Mouse (Mus musculus): ENCODE measurements around the gene Serf2. TPM values are rescaled to one million over a fixed set of nuclear protein-coding genes. Genes with fewer than 3 reads are reported as not detected.
A peak's percentile ranks its signal among the peaks of the same experiment; 100 is the strongest.

Gene Serf2
- 430 and 452 TPM in 2 replicates for polyA plus RNA-seq (2015; fragmentation: Nextera tagmentation; extraction: Ambion mirVana)

GRCm38 (mm10) chr2:121448739-121449535 lies at the start of gene Serf2:
Gene Serf2, plus strand, starts transcription at chr2:121449195.
- Histone ChIP-seq H3K9ac (peak within 1 kb of the TSS; percentile 96), H3K4me2 (peak within 1 kb of the TSS; percentile 84), H3K4me3 (peak within 1 kb of the TSS; percentile 96), H3K27me3 (no peaks in the 10 kb centered on the region), H3K9me3 (no peaks in the 10 kb centered on the region), H3K4me1 (peaks cover 24% of the 10 kb centered on the region), H3K36me3 (peaks cover 19% of the 10 kb centered on the region), H3K27ac (peak within 1 kb of the TSS; percentile 96)
- ATAC-seq (ENCODE audit: borderline replicate concordance, extremely low read depth, low FRiP score, low TSS enrichment): peak; percentile 98
- under 1% methylated on average over 55 of the region's 74 CpGs for WGBS

DNA sequence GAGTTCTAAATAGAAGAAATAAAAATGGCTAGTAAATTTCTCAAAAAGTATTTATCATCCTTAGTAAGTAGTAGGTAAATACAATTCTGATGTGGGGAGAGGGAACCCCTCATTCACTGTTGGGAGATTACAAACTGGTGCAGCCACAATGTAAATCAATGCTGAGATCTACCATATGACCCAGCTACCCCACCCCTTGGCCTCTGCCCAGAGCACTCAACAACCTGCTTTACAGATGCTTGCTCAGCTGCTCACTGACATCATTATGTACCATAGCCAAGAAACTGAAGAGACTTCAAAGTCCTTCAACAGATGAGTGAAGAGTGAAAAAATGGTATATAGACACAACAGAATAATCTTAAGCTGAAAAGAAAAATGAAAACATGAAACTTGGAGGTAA lies 45.7 kb upstream of the Serf2 start:
- Histone ChIP-seq H3K4me3 (no peak overlapping the region), H3K9ac (no peak overlapping the region), H3K27me3 (no peaks in the 10 kb centered on the region), H3K27ac (no peak overlapping the region), H3K4me2 (no peak overlapping the region), H3K9me3 (no peaks in the 10 kb centered on the region), H3K36me3 (no peaks in the 10 kb centered on the region), H3K4me1 (no peaks in the 10 kb centered on the region)
- ATAC-seq (ENCODE audit: borderline replicate concordance, extremely low read depth, low FRiP score, low TSS enrichment): no peak

DNA sequence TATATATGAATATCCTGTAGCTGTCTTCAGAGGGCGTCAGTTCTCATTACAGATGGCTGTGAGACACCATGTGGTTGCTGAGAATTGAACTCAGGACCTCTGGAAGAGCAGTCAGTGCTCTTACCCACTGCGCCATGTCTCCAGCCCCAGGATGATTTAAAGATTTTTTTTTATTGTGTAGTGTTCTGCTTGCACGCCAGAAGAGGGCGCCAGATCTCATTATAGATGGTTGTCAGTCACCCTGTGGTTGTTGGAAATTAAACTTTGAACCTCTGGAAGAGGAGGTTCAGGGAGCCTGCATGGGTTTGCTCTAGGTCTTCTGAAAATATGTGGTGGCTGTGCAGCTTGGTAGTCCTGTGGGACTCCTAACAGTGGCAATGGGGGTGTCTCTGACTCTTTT lies 40.8 kb upstream of the Serf2 start:
- H3K4me1 ChIP-seq: peaks cover 3% of the 10 kb centered on the region
- H3K4me2 ChIP-seq: no peak overlapping the region
- H3K36me3 ChIP-seq: no peaks in the 10 kb centered on the region
- WGBS: 31% methylated on average over 4 of the region's 4 CpGs
- no peak overlapping the region for H3K9ac ChIP-seq
- no peak overlapping the region for H3K4me3 ChIP-seq
- H3K9me3 ChIP-seq: no peaks in the 10 kb centered on the region
- no peak for ATAC-seq (ENCODE audit: borderline replicate concordance, extremely low read depth, low FRiP score, low TSS enrichment)
- H3K27me3 ChIP-seq: no peaks in the 10 kb centered on the region
- no peak overlapping the region for H3K27ac ChIP-seq

- H3K27me3 ChIP-seq: no peaks in the 10 kb centered on the region
- peak overlapping the region; percentile 98 for H3K27ac ChIP-seq
- no peaks in the 10 kb centered on the region for H3K9me3 ChIP-seq
- WGBS: 7% methylated on average over 4 of the region's 4 CpGs
- H3K9ac ChIP-seq: peak overlapping the region; percentile 69
- peaks cover 20% of the 10 kb centered on the region for H3K4me1 ChIP-seq
- H3K4me2 ChIP-seq: peak overlapping the region; percentile 67
- peak overlapping the region; percentile 89 for H3K4me3 ChIP-seq
- ATAC-seq (ENCODE audit: borderline replicate concordance, extremely low read depth, low FRiP score, low TSS enrichment): peak; percentile 13; the same call in 1 of the 2 replicates
- H3K36me3 ChIP-seq: peaks cover 15% of the 10 kb centered on the region
These were observed 36.1 kb upstream of the Serf2 start for GRCm38 (mm10) chr2:121412843-121413386.

GRCm38 (mm10) chr2:121413387-121414042 lies 35.5 kb upstream of the Serf2 start, which contains the start of the genes Pdia3 and Catsper2:
Gene Pdia3, plus strand, starts transcription at chr2:121413775.
Gene Catsper2, minus strand, starts transcription at chr2:121413792.
- peaks cover 21% of the 10 kb centered on the region for H3K36me3 ChIP-seq
- H3K4me1 ChIP-seq: peaks cover 20% of the 10 kb centered on the region
- peak within 1 kb of the TSS; percentile 98 for H3K27ac ChIP-seq
- WGBS: under 1% methylated on average over 66 of the region's 68 CpGs
- H3K4me3 ChIP-seq: peak within 1 kb of the TSS; percentile 89
- H3K9me3 ChIP-seq: no peaks in the 10 kb centered on the region
- no peaks in the 10 kb centered on the region for H3K27me3 ChIP-seq
- ATAC-seq (ENCODE audit: borderline replicate concordance, extremely low read depth, low FRiP score, low TSS enrichment): peak; percentile 99
- H3K4me2 ChIP-seq: peak within 1 kb of the TSS; percentile 67
- peak within 1 kb of the TSS; percentile 100 for H3K9ac ChIP-seq

- WGBS: 0% methylated on average over 32 of the region's 32 CpGs
- H3K4me2 ChIP-seq: peak overlapping the region; percentile 56
- peaks cover 26% of the 10 kb centered on the region for H3K4me1 ChIP-seq
- peak overlapping the region; percentile 100 for H3K9ac ChIP-seq
- H3K36me3 ChIP-seq: peaks cover 28% of the 10 kb centered on the region
- ATAC-seq (ENCODE audit: borderline replicate concordance, extremely low read depth, low FRiP score, low TSS enrichment): peak; percentile 49
- H3K9me3 ChIP-seq: no peaks in the 10 kb centered on the region
- H3K27ac ChIP-seq: peak overlapping the region; percentile 98
- H3K4me3 ChIP-seq: peak overlapping the region; percentile 89
- no peaks in the 10 kb centered on the region for H3K27me3 ChIP-seq
These were observed 34.8 kb upstream of the Serf2 start for GRCm38 (mm10) chr2:121414139-121414685.

DNA sequence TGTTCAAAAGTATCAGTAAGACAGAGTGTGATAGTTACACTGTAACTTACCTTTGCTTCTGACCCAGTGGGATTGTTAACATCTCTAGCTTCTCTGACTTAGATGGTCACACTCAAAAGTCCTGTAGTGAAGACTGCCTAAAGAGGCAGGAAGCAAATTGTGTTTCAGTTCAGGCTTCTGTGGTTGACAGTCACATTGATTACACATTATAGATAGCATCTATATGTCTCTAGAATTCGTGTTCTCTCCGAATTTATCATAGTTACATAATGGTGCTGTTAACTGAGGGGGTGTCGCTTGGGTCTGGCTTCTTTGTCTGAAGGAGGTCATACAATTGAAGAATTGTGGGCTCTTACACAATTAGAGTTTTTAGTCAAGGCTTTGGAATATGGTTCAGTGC lies 33.9 kb upstream of the Serf2 start:
- peak overlapping the region; percentile 100 for H3K9ac ChIP-seq
- H3K9me3 ChIP-seq: no peaks in the 10 kb centered on the region
- H3K27me3 ChIP-seq: no peaks in the 10 kb centered on the region
- no peak for ATAC-seq (ENCODE audit: borderline replicate concordance, extremely low read depth, low FRiP score, low TSS enrichment)
- H3K27ac ChIP-seq: no peak overlapping the region
- peaks cover 26% of the 10 kb centered on the region for H3K4me1 ChIP-seq
- WGBS: 25% methylated on average over 3 of the region's 3 CpGs
- H3K4me3 ChIP-seq: peak overlapping the region; percentile 89
- H3K36me3 ChIP-seq: peaks cover 28% of the 10 kb centered on the region
- peak overlapping the region; percentile 56 for H3K4me2 ChIP-seq

DNA sequence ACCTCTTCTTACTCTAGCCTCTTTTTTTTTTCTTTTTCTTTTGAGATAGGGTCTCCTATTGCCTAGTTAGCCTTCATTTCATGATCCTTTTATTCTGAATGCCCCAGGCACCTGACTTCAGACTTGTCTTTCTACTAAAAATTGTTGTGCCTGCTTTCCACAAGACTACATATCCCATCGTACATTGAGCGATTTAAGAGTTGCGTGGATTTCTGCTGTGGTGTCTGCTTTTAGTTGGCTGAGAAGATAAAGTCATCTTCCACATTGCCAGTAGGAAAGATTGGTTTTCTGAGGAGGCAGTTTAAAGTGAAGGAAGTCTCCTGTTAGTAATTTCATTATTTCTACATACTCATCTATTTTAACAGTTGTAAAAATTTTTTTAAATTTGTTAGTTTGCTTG lies 33.4 kb upstream of the Serf2 start:
- no peak for ATAC-seq (ENCODE audit: borderline replicate concordance, extremely low read depth, low FRiP score, low TSS enrichment)
- H3K4me2 ChIP-seq: peak overlapping the region; percentile 56
- peak overlapping the region; percentile 100; the same call in 1 of the 2 replicates for H3K9ac ChIP-seq
- H3K36me3 ChIP-seq: peaks cover 28% of the 10 kb centered on the region
- H3K4me3 ChIP-seq: peak overlapping the region; percentile 89
- 68% methylated on average over 3 of the region's 3 CpGs for WGBS
- H3K9me3 ChIP-seq: no peaks in the 10 kb centered on the region
- H3K27ac ChIP-seq: no peak overlapping the region
- peaks cover 26% of the 10 kb centered on the region for H3K4me1 ChIP-seq
- H3K27me3 ChIP-seq: no peaks in the 10 kb centered on the region

DNA sequence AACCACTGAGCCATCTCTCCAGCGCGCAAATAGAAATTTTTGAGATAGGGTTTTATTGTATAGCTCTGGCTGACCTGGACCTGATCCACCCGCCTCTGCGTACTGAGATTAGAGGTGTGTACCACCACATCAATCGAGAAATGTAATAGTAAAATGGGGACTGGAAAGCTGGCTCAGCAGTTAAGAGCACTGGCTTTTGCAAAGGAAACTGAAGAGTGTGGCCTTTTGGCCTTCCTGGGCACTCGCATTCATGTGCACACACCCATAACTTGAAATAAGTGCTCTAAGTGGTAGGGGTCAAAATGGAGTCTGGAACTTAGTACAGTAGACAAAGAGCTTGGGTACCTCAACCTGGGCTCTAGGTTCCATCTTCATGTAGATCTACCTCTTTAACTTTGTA lies 32.6 kb upstream of the Serf2 start:
- H3K4me2 ChIP-seq: peak overlapping the region; percentile 56
- H3K9me3 ChIP-seq: no peaks in the 10 kb centered on the region
- H3K4me1 ChIP-seq: peaks cover 26% of the 10 kb centered on the region
- H3K36me3 ChIP-seq: peaks cover 32% of the 10 kb centered on the region
- 79% methylated on average over 6 of the region's 6 CpGs for WGBS
- no peak for ATAC-seq (ENCODE audit: borderline replicate concordance, extremely low read depth, low FRiP score, low TSS enrichment)
- H3K9ac ChIP-seq: no peak overlapping the region
- no peak overlapping the region; the same call in 1 of the 2 replicates for H3K4me3 ChIP-seq
- no peak overlapping the region for H3K27ac ChIP-seq
- no peaks in the 10 kb centered on the region for H3K27me3 ChIP-seq

- Histone ChIP-seq H3K4me1 (peaks cover 23% of the 10 kb centered on the region), H3K9ac (no peak overlapping the region), H3K4me2 (no peak overlapping the region), H3K9me3 (no peaks in the 10 kb centered on the region), H3K4me3 (no peak overlapping the region), H3K27ac (no peak overlapping the region), H3K36me3 (peaks cover 51% of the 10 kb centered on the region), H3K27me3 (no peaks in the 10 kb centered on the region)
- no peak for ATAC-seq (ENCODE audit: borderline replicate concordance, extremely low read depth, low FRiP score, low TSS enrichment)
- 82% methylated on average over 3 of the region's 3 CpGs for WGBS
These were observed 30.5 kb upstream of the Serf2 start for GRCm38 (mm10) chr2:121418476-121418875.

DNA sequence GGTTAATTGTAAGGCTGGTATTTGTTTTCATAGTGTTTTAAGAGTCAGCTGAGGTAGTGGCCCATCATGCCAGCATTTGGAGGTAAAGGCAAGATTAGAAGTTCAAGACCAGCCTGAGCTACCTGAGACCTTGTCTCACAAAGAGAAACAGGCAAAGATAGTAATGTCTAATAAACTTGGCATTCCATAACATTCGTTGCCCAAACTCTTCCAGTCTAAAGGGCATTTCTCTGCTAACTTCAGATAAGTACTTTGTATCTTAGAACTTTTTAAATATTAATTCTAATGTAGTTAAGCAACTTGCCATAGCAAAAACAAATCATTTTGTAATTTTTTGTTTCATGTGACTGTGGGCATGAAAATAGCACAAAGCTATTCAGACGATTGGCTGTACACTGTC lies 25.8 kb upstream of the Serf2 start:
- no peak overlapping the region for H3K9ac ChIP-seq
- no peaks in the 10 kb centered on the region for H3K27me3 ChIP-seq
- WGBS: 93% methylated on average over 2 of the region's 2 CpGs
- H3K9me3 ChIP-seq: no peaks in the 10 kb centered on the region
- no peak overlapping the region for H3K4me3 ChIP-seq
- H3K36me3 ChIP-seq: peaks cover 71% of the 10 kb centered on the region
- H3K4me1 ChIP-seq: 0 out of 2 replicates have a peak, but pooled peaks cover 6% of the 10 kb centered on the region
- ATAC-seq (ENCODE audit: borderline replicate concordance, extremely low read depth, low FRiP score, low TSS enrichment): no peak
- no peak overlapping the region for H3K4me2 ChIP-seq
- no peak overlapping the region for H3K27ac ChIP-seq
